Mouse (Mus musculus) retina, postnatal 7 days (tissue): ENCODE results near the gene Pde5a.
A peak's percentile ranks its signal among the peaks of the same experiment; 100 is the strongest.

Experiments used
- DNase-seq: peaks from one replicate; pipeline ENCODE4 v3.0.0-alpha.2; 2012; ENCODE audit warnings: low read depth, low spot score

Gene Pde5a

GRCm38 (mm10) chr3:122728852-122729600, at the start of gene Pde5a:
Gene Pde5a, plus strand, starts transcription at chr3:122728947.
- DNase-seq: peak; percentile 42

DNA sequence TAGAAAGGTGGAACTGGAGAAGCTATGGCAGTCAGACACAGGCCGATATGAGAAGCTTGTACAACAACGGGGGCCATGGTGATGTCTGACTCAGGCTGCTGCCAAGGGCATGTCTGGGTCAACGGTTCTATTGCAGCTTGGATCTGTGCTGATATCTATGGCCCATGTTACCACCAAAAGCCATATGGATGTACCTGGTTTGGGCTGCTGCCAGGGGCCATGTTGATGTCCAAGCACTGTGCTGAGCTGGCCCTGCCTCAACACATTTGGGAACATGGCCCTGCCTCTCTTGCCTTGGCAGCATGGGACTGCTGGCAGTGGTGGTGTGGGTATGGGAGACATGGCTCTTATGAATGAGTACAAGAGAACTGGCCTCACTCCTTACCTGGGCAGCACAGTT, 47.9 kb upstream of the Pde5a start:
- DNase-seq: no peak

- DNase-seq: no peak
These were observed 46.4 kb upstream of the Pde5a start for GRCm38 (mm10) chr3:122682352-122682751.

DNA sequence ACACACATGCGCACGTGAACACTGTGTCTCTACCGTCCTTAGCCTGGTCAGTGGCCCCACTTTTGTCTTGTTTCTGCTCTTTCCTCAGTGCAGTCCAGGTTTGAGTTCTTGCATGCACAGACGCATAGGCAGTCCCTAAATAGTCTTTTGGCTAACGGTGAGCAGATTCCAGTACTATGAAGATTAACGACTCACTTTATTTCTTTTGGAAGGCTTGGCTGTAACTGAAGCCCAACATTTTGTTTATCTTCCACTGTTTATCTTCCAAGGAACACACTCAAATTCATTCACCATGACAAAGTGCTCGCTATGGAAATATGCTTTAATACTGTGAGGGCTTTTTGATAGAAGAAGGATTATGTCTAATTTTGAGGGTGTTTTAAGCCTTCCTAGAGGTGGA, 43.9 kb upstream of the Pde5a start:
- no peak for DNase-seq

GRCm38 (mm10) chr3:122693039-122693438, 35.7 kb upstream of the Pde5a start:
- DNase-seq: no peak

DNA sequence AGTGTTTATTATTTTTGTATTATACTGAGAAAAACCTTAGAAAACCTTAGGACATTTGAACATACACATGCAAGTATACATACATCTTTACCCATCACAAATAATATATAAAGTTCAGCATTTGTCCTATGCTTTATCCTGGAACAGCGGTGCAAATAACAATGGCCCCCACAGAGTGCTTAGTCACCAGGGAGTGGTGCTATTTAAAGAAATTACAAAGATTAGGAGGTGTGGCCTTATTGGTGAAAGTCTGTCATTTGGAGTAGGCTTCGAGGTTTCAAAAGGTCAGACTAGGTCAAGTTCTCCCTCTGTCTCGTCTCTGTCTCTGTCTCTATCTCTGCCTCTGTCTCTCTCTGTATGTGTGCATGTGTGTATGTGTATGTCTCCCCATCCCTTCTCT, 32.9 kb upstream of the Pde5a start:
- no peak for DNase-seq

DNA sequence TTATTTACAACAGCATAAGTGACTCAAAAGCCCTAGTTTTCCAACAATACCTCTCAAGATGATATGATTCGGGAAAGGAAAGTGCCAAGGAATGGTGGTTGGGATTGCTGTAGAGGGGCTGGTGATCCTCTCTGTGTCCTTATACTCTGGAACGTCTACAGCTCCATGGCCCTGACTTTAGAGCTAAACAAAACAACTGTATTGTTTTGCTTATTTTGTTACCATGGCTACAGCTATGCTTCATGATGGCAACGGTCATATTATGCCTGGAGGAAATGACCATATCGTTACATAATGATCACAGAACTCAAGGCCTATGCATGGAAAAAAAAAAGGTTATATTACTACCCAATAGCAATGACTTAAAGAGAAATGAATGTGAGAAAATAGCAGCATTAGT, 32.1 kb upstream of the Pde5a start:
- DNase-seq: no peak

GRCm38 (mm10) chr3:122704209-122704608, 24.5 kb upstream of the Pde5a start:
- no peak for DNase-seq

- no peak for DNase-seq
These were observed 23.5 kb upstream of the Pde5a start for GRCm38 (mm10) chr3:122705246-122705645.

GRCm38 (mm10) chr3:122708485-122708884, 20.3 kb upstream of the Pde5a start:
- DNase-seq: no peak

DNA sequence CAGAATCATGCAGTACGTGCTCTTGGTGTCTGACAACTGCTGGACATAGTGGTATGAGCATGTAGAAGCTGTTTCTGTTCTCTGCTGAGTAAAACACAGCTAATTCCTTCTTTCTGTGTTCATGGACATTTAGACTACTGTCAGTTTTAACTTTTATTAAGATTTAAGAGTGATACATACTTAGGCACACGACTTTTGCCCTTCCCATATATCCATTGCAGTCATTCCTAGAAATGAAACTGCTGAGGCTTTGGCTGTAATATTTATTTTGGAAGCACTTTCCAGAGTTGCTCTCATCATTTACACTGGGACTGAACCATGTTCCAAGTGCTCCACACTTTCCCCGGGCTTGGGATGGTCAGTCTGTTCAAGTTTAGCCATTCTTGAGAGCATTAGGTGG, 18.6 kb upstream of the Pde5a start:
- no peak for DNase-seq

DNA sequence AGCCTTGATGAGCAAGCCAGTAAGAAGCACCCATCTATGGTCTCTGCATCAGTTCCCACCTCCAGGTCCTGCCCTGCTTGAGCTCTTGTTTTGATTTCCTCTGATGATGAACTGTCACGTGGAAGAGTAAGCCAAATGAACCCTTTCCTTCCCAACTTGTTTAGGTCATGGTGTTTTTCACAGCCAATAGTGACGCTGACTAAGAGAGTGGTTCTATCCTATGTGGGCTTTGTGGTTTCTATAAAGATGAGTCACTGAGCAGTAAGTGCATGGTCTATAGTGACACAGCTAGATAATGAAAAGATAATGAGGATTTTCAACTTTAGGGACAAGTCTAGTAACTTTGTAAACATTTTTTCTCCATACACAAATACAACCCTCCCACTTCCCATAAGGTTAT, 10.1 kb upstream of the Pde5a start:
- no peak for DNase-seq

DNA sequence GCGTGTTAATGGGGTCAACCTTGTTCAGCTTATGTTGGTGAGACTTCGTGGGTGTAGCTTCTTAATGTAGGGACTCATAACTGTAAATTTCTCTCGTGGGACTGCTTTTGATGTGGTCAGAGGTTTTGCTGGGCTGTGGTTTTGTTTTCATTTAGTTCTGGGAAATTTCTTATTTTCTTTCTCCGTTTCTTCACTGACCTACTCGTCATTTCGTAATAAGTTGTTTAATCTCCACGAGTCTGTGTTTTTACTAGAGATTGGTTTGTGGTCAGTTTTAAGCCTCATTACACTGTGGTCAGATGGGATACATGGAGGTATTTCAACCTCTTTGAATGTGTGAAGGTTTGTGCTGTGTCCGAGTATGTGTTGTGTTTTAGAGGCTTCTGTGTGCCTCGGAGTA, 7.2 kb upstream of the Pde5a start:
- DNase-seq: no peak

DNA sequence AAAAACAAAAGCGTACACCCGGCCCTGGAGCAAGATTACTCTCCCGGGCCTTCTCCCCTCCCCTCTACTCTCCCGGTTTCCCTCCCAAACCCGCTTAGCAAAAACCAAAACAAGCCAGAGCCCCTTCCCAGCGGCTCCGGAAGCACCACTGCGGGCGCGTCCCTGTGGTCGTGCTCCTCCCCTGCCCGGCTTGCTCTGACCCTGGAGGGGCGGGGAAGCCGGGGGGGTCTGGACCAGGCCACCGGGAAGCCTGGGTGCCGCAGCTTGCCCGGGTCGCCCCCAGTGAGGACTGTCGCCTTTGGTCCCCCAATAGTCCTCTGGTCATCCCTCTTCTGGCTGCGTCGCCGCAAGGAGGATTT, 833 bp downstream of the Pde5a start:
- no peak for DNase-seq

- DNase-seq: peak; percentile 50
These were observed 1.4 kb downstream of the Pde5a start for GRCm38 (mm10) chr3:122729960-122730740.

DNA sequence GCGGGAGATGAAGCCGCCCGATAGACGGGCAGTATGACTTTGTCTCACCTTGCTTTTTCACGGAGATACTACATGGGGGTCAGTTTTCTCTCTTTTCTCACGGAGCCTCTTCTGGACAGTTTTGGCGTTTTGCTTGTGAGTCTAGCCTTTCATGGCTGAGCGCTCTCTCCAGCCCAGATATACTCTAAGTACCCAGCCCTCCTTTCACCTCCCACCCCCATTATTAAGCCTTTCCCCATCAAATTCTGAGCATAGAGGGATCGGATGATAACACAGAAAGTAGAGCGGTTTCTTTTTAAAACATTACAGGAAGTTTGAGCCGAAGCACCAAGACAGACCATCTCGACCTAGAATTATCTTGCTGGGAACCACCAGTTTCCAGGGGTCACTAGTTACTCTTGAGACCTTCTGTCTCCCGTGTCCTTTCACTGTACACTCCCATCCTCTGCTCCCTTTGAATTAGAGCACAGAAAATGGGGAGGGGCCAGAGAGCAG, 2.0 kb downstream of the Pde5a start:
- DNase-seq: peak; percentile 2

GRCm38 (mm10) chr3:122733806-122734205, 5.1 kb downstream of the Pde5a start:
- no peak for DNase-seq

DNA sequence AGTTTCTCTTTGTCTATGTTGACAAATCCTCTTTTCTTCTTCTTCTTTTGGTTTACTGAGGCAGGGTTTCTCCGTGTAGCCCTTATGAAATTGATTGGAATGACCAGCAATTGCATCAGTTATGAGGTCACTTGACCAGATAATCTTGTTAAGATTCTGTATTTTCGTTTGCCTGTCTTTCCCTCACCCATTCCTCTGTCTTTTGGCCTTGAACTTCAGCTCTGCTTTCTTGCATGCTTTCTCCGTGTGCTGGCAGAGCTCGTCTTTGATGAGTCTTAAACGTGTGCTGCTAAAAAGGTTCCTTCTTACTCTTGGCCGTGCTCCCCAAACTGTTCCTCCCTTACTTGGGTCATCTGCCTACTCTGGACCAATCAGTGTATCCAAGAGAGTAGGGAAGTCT, 5.6 kb downstream of the Pde5a start:
- no peak for DNase-seq

GRCm38 (mm10) chr3:122739460-122739859, 10.7 kb downstream of the Pde5a start:
- no peak for DNase-seq

DNA sequence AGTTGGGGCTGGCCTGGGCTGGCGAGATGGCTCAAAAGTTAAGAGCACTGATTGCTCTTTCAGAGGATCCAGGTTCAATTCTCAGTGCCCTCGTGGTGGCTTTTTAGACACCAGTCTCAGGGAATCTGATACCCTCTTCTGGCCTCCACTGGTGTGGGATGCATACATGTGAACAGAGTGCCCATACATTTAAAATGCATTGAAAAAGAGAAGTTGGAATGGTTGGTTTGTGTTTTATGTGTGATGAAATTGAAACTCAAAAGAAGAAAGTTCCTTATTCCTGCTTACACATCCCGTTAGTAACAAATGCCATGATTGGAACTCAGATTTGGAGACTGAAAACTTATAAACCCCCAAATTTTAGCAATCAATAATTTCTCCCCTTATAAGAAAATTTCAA, 15.5 kb downstream of the Pde5a start:
- no peak for DNase-seq

DNA sequence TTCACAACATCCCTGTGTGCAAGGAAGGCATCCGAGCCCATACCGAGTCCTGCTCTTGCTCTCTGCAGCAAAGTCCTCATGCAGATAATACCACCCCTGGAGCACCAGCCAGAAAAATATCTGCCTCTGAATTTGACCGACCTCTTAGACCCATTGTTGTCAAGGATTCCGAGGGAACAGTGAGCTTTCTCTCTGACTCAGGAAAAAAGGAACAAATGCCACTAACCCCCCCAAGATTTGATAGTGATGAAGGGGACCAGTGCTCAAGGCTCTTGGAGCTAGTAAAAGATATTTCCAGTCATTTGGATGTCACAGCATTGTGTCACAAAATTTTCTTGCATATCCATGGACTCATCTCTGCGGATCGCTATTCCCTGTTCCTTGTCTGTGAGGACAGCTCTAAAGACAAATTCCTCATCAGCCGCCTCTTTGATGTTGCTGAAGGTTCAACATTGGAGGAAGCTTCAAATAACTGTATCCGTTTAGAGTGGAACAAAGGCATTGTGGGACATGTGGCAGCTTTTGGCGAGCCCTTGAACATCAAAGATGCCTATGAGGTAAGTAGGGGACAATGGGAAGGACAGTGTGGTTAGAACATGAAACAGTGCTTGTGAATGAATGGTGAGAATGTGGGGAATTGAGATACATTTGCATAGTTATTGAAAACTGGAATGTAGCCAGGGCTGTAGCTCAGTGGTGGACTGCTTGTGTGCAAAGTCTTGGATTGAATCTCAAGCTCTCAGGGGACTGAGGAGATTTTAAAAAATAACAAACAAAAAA, 19.4 kb downstream of the Pde5a start:
- no peak for DNase-seq

GRCm38 (mm10) chr3:122763240-122763761, 34.6 kb downstream of the Pde5a start:
- DNase-seq: no peak
